Mouse (Mus musculus): Measurements from ENCODE around the gene Ptges. TPM values are rescaled to one million over a fixed set of nuclear protein-coding genes. Genes with fewer than 3 reads are reported as not detected.
"Not testable (repeated sequence)": the region's sequence is repeated elsewhere in the genome, so short reads cannot be mapped to it uniquely, and the experiment has no call there.

The Ptges gene
- total and polyA plus RNA-seq, 2 experiments from 2014 or later, result 6.7 to 8.0 TPM

GRCm38 (mm10) chr2:30942603-30943011, 12.9 kb upstream of the Ptges start:
- Histone ChIP-seq H3K9me3 (ENCODE audit: low read length) (no peaks in the 10 kb centered on the region), H3K4me2 (ENCODE audit: low read depth, low read length, poor library complexity, severe bottlenecking) (peak overlapping the region; percentile 29), H3K4me1 (ENCODE audit: insufficient read depth, low read length) (no peaks in the 10 kb centered on the region), H3K9ac (replicated peaks; ENCODE audit: low read length, poor library complexity, severe bottlenecking) (no peak overlapping the region), H3K27ac (ENCODE audit: low read depth, low read length) (no peak overlapping the region), H3K36me3 (ENCODE audit: insufficient read depth, low read length) (no peaks in the 10 kb centered on the region), H3K27me3 (ENCODE audit: insufficient read depth, low read length) (no peaks in the 10 kb centered on the region), H3K4me3 (ENCODE audit: low read depth, low read length) (peak overlapping the region; percentile 21; the same call in 1 of the 2 replicates)
- 31% methylated on average over 16 of the region's 16 CpGs for WGBS
- TF ChIP-seq CTCF (IDR thresholded peaks at IDR 0.05), result peak; percentile 94
- ATAC-seq (ENCODE audit: low FRiP score), result no peak
- DNase-seq (ENCODE audit: low spot score), result peak; percentile 83

DNA sequence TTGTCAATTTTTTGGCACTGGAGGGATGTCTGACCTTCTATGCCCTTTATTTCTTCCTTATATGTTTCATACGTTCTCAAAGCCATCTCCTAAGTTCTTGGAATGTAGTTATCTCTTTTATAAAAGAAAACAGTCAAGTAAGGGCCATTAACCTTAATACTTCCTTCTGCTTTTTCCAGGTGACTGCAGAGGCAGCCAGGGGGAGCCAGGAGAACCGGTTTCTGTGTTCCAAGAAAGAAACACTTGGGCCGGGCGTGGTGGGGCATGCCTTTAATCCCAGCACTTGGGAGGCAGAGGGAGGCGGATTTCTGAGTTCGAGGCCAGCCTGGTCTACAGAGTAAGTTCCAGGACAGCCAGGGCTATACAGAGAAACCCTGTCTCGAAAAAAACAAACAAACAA, 12.5 kb upstream of the Ptges start:
- not testable (repeated sequence) for H3K4me2 ChIP-seq (ENCODE audit: low read depth, low read length, poor library complexity, severe bottlenecking); H3K27me3 ChIP-seq (ENCODE audit: insufficient read depth, low read length); DNase-seq (ENCODE audit: low spot score); H3K36me3 ChIP-seq (ENCODE audit: insufficient read depth, low read length); ATAC-seq (ENCODE audit: low FRiP score); H3K4me1 ChIP-seq (ENCODE audit: insufficient read depth, low read length); H3K27ac ChIP-seq (ENCODE audit: low read depth, low read length); H3K9me3 ChIP-seq (ENCODE audit: low read length); H3K9ac ChIP-seq (replicated peaks; ENCODE audit: low read length, poor library complexity, severe bottlenecking); H3K4me3 ChIP-seq (ENCODE audit: low read depth, low read length)
- WGBS, result 50% methylated on average over 7 of the region's 7 CpGs

- Histone ChIP-seq H3K36me3 (ENCODE audit: insufficient read depth, low read length) (no peaks in the 10 kb centered on the region), H3K27me3 (ENCODE audit: insufficient read depth, low read length) (no peaks in the 10 kb centered on the region), H3K4me1 (ENCODE audit: insufficient read depth, low read length) (no peaks in the 10 kb centered on the region), H3K9ac (replicated peaks; ENCODE audit: low read length, poor library complexity, severe bottlenecking) (no peak overlapping the region), H3K4me3 (ENCODE audit: low read depth, low read length) (no peak overlapping the region), H3K27ac (ENCODE audit: low read depth, low read length) (no peak overlapping the region), H3K9me3 (ENCODE audit: low read length) (no peaks in the 10 kb centered on the region), H3K4me2 (ENCODE audit: low read depth, low read length, poor library complexity, severe bottlenecking) (no peak overlapping the region)
- no peak for TF ChIP-seq CTCF (IDR thresholded peaks at IDR 0.05)
- no peak for ATAC-seq (ENCODE audit: low FRiP score)
- WGBS, result 86% methylated on average over 5 of the region's 5 CpGs
- DNase-seq (ENCODE audit: low spot score), result no peak
Observed at GRCm38 (mm10) chr2:30941586-30941985, 11.9 kb upstream of the Ptges start.

- ATAC-seq (ENCODE audit: low FRiP score) (no peak), DNase-seq (ENCODE audit: low spot score) (no peak)
- no peaks in the 10 kb centered on the region for H3K9me3 ChIP-seq (ENCODE audit: low read length)
- no peak overlapping the region for H3K9ac ChIP-seq (replicated peaks; ENCODE audit: low read length, poor library complexity, severe bottlenecking)
- no peak overlapping the region for H3K4me2 ChIP-seq (ENCODE audit: low read depth, low read length, poor library complexity, severe bottlenecking)
- H3K4me1 ChIP-seq (ENCODE audit: insufficient read depth, low read length), result no peaks in the 10 kb centered on the region
- TF ChIP-seq CTCF (IDR thresholded peaks at IDR 0.05), result no peak
- no peak overlapping the region for H3K27ac ChIP-seq (ENCODE audit: low read depth, low read length)
- no peaks in the 10 kb centered on the region for H3K27me3 ChIP-seq (ENCODE audit: insufficient read depth, low read length)
- WGBS, result 45% methylated on average over 4 of the region's 4 CpGs
- H3K36me3 ChIP-seq (ENCODE audit: insufficient read depth, low read length), result no peaks in the 10 kb centered on the region
- H3K4me3 ChIP-seq (ENCODE audit: low read depth, low read length), result no peak overlapping the region
Observed at GRCm38 (mm10) chr2:30938574-30938991, 8.9 kb upstream of the Ptges start.

DNA sequence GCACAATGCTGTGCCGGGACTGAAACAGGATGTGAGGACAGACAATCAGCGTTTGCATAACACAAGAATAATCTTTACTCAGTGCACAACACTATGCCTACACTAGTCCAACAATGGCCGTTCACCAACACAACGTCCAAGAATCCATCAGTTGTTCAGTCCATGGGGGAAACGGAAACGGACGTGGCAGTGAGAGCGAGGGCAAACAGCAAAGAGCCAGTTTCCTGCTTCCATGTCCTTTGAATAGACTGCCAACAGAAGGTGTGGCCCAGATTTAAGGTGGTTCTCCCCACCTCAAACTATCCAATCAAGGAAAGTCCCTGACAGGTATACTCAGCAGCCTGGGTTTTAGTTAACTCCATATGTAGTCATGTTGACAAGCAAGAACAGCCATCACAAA, 8.1 kb upstream of the Ptges start:
- Histone ChIP-seq H3K4me3 (ENCODE audit: low read depth, low read length) (no peak overlapping the region), H3K4me2 (ENCODE audit: low read depth, low read length, poor library complexity, severe bottlenecking) (no peak overlapping the region), H3K27ac (ENCODE audit: low read depth, low read length) (no peak overlapping the region), H3K36me3 (ENCODE audit: insufficient read depth, low read length) (no peaks in the 10 kb centered on the region), H3K9ac (replicated peaks; ENCODE audit: low read length, poor library complexity, severe bottlenecking) (no peak overlapping the region), H3K4me1 (ENCODE audit: insufficient read depth, low read length) (no peaks in the 10 kb centered on the region), H3K27me3 (ENCODE audit: insufficient read depth, low read length) (no peaks in the 10 kb centered on the region), H3K9me3 (ENCODE audit: low read length) (no peaks in the 10 kb centered on the region)
- ATAC-seq (ENCODE audit: low FRiP score), result no peak
- 86% methylated on average over 8 of the region's 8 CpGs for whole genome bisulfite sequencing
- no peak for TF ChIP-seq CTCF (IDR thresholded peaks at IDR 0.05)
- DNase-seq (ENCODE audit: low spot score), result no peak

GRCm38 (mm10) chr2:30936808-30937207, 7.1 kb upstream of the Ptges start:
- Histone ChIP-seq H3K27ac (ENCODE audit: low read depth, low read length) (no peak overlapping the region), H3K9me3 (ENCODE audit: low read length) (no peaks in the 10 kb centered on the region), H3K4me2 (ENCODE audit: low read depth, low read length, poor library complexity, severe bottlenecking) (no peak overlapping the region), H3K27me3 (ENCODE audit: insufficient read depth, low read length) (no peaks in the 10 kb centered on the region), H3K36me3 (ENCODE audit: insufficient read depth, low read length) (no peaks in the 10 kb centered on the region), H3K4me1 (ENCODE audit: insufficient read depth, low read length) (no peaks in the 10 kb centered on the region), H3K9ac (replicated peaks; ENCODE audit: low read length, poor library complexity, severe bottlenecking) (no peak overlapping the region), H3K4me3 (ENCODE audit: low read depth, low read length) (no peak overlapping the region)
- no peak for DNase-seq (ENCODE audit: low spot score)
- no peak for TF ChIP-seq CTCF (IDR thresholded peaks at IDR 0.05)
- WGBS, result 73% methylated on average over 3 of the region's 3 CpGs
- ATAC-seq (ENCODE audit: low FRiP score), result no peak

Measured in midbrain, postnatal 0 days (tissue).